ENCODE assay signal across 10 mouse cellular contexts in the genomic region with DNA sequence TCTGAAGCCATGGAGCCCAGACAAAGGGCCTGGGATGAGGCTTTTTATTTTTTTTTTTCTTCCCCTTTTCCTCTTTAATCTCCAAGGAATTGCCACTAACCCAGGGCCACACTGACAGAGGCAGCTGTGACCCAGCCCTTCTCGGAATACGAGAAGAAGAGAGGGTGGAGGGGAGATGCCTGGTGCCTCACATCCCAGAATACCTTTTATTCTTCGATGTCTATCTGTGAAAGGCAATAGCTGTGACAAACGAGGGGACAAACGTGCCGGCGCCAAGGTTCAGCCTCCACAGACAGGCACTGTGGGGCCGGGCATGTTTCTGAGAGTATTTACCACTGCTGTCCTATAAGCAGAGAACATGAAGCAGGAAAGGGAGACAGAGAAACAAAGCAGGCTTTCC.
A peak's percentile ranks its signal among the peaks of the same experiment; 100 is the strongest.
DNase-seq lines count a peak whose midpoint lies in the region; ATAC-seq and TF ChIP-seq lines count a peak whose summit lies in the region.
"Had no signal": no experiment of that assay in that cellular context is flagged by ENCODE, and none has a peak within 500 bp of the region (broad histone marks: within the 10 kb centered on the region; RNA-seq: fewer than 3 reads in every experiment).

No protein-coding gene starts in this region.

- no peaks in the 10 kb centered on the region for H3K36me3 ChIP-seq in lung, embryonic 16.5 days (ENCODE audit: control insufficient read depth, insufficient read depth, low read length)
- no peaks in the 10 kb centered on the region for H3K36me3 ChIP-seq in hindbrain, postnatal 0 days (ENCODE audit: insufficient read depth, low read length)
- no peaks in the 10 kb centered on the region for H3K36me3 ChIP-seq in stomach, embryonic 16.5 days (ENCODE audit: control insufficient read depth, insufficient read depth, low read length)

- no peak for ATAC-seq in lung, embryonic 16.5 days (ENCODE audit: low read depth)
- no peak for ATAC-seq in hindbrain, postnatal 0 days
- ATAC-seq in stomach, embryonic 16.5 days (ENCODE audit: insufficient read depth, low FRiP score) = no peak
- ATAC-seq: liver, postnatal 0 days had no signal

- H3K4me1 ChIP-seq in lung, embryonic 16.5 days (replicated peaks; ENCODE audit: control insufficient read depth, insufficient read depth, low read length) = peaks cover 20% of the 10 kb centered on the region
- peaks cover 5% of the 10 kb centered on the region for H3K4me1 ChIP-seq in lung, adult 2 months (ENCODE audit: control insufficient read depth, insufficient read depth, low read length)
- no peaks in the 10 kb centered on the region for H3K4me1 ChIP-seq in hindbrain, postnatal 0 days (ENCODE audit: insufficient read depth, low read length)
- H3K4me1 ChIP-seq in stomach, embryonic 16.5 days (ENCODE audit: control insufficient read depth, insufficient read depth, low read length) = peaks cover 17% of the 10 kb centered on the region; the same call in 1 of the 2 replicates

- no peak overlapping the region for H3K9ac ChIP-seq in lung, embryonic 16.5 days (ENCODE audit: low read length)
- no peak overlapping the region for H3K9ac ChIP-seq in hindbrain, postnatal 0 days (replicated peaks; ENCODE audit: low read length)
- H3K9ac ChIP-seq in stomach, embryonic 16.5 days (ENCODE audit: low read length) = no peak overlapping the region
- H3K9ac ChIP-seq: liver, postnatal 0 days had no signal

- no peak for TF ChIP-seq POLR2A in lung, adult 2 months (IDR thresholded peaks at IDR 0.05; ENCODE audit: borderline replicate concordance, extremely low read depth, low read depth, low read length)

- peak; percentile 33 for DNase-seq in embryo, embryonic 10 days (ENCODE audit: low spot score)
- no peak for DNase-seq in embryo, embryonic 9.5 days (ENCODE audit: extremely low spot score)
- no peak for DNase-seq in lung, adult 2 months
- peak; percentile 18 for DNase-seq in hindbrain, postnatal 0 days (ENCODE audit: low spot score)
- no peak for DNase-seq in layer of hippocampus, adult 2 months (ENCODE audit: low spot score in 2 of 2)
- no peak for DNase-seq in urinary bladder, postnatal 36 days (ENCODE audit: low spot score in 2 of 2)
- DNase-seq: adrenal gland, adult 8-10 months had no signal

- 41% methylated on average over 8 of the region's 8 CpGs for WGBS in lung, embryonic 16.5 days
- WGBS in lung, adult 2 months = 34% methylated on average over 8 of the region's 8 CpGs
- 3% methylated on average over 8 of the region's 8 CpGs for WGBS in hindbrain, postnatal 0 days
- 36% methylated on average over 8 of the region's 8 CpGs for WGBS in stomach, embryonic 16.5 days

- peak overlapping the region; percentile 6 for H3K4me2 ChIP-seq in lung, embryonic 16.5 days (ENCODE audit: low read depth, low read length)
- H3K4me2 ChIP-seq in hindbrain, postnatal 0 days (ENCODE audit: low read depth, low read length) = peak overlapping the region; percentile 44
- peak overlapping the region; percentile 44; the same call in 1 of the 2 replicates for H3K4me2 ChIP-seq in stomach, embryonic 16.5 days (ENCODE audit: low read depth, low read length)

- H3K27ac ChIP-seq in lung, embryonic 16.5 days (ENCODE audit: low read length) = no peak overlapping the region
- H3K27ac ChIP-seq in hindbrain, postnatal 0 days = no peak overlapping the region
- peak overlapping the region; percentile 47; the same call in 1 of the 2 replicates for H3K27ac ChIP-seq in stomach, embryonic 16.5 days (ENCODE audit: low read length)
- H3K27ac ChIP-seq in layer of hippocampus, adult 2 months = no peak overlapping the region

- H3K4me3 ChIP-seq in lung, embryonic 16.5 days (ENCODE audit: low read length) = no peak overlapping the region
- no peak overlapping the region for H3K4me3 ChIP-seq in lung, adult 2 months (replicated peaks; ENCODE audit: extremely low read depth, low read depth, low read length)
- H3K4me3 ChIP-seq in hindbrain, postnatal 0 days (ENCODE audit: low read length) = no peak overlapping the region
- no peak overlapping the region for H3K4me3 ChIP-seq in stomach, embryonic 16.5 days (replicated peaks; ENCODE audit: low read length)
- no peak overlapping the region; the same call in 1 of the 2 replicates for H3K4me3 ChIP-seq in layer of hippocampus, adult 2 months

- no peaks in the 10 kb centered on the region for H3K9me3 ChIP-seq in lung, embryonic 16.5 days (ENCODE audit: control insufficient read depth, low read length)
- no peaks in the 10 kb centered on the region for H3K9me3 ChIP-seq in hindbrain, postnatal 0 days (ENCODE audit: low read length)
- no peaks in the 10 kb centered on the region for H3K9me3 ChIP-seq in stomach, embryonic 16.5 days (replicated peaks; ENCODE audit: control insufficient read depth, low read length)

- no peak for TF ChIP-seq CTCF in lung, adult 2 months (IDR thresholded peaks at IDR 0.05; ENCODE audit: insufficient read depth, low read length)
- no peak for TF ChIP-seq CTCF in hindbrain, postnatal 0 days (IDR thresholded peaks at IDR 0.05; ENCODE audit: low read depth)
- no peak for TF ChIP-seq CTCF in layer of hippocampus, adult 2 months (conservative IDR thresholded peaks at IDR 0.05)

- no peaks in the 10 kb centered on the region for H3K27me3 ChIP-seq in lung, embryonic 16.5 days (ENCODE audit: control insufficient read depth, insufficient read depth, low read depth, low read length)
- H3K27me3 ChIP-seq in hindbrain, postnatal 0 days (ENCODE audit: insufficient read depth, low read length) = no peaks in the 10 kb centered on the region; the same call in 1 of the 2 replicates
- H3K27me3 ChIP-seq in stomach, embryonic 16.5 days (ENCODE audit: control insufficient read depth, insufficient read depth, low read length) = no peaks in the 10 kb centered on the region

Comparison
In these comparisons a context has a peak if more than half of its experiments do, and no peak if none do; other contexts are left out.
1. DNase-seq: peak in embryo, embryonic 10 days (single experiment) and hindbrain, postnatal 0 days (single experiment); none in embryo, embryonic 9.5 days (single experiment), lung, adult 2 months (single experiment), layer of hippocampus, adult 2 months (0 of 2) and urinary bladder, postnatal 36 days (0 of 2).
2. Peak in every context shown above with its lines, with median percentiles within 50 percentile points of each other: H3K4me2 ChIP-seq.